Mouse (Mus musculus) mammary gland, adult 2 months (tissue): ENCODE data around the gene Gas2. TPM values are rescaled to one million over a fixed set of nuclear protein-coding genes. Genes with fewer than 3 reads are reported as not detected.

Experiments used
- polyA plus RNA-seq: library from polyadenylated mRNA; depleted of rRNA; stranded (reverse); fragments of >200 nt; gene quantifications from 2 replicates; pipeline ENCODE4 v1.2.3, GENCODE M21; 2012; ENCODE audit warnings: low replicate concordance; rRNA removed

Gene Gas2
- 1.4 and 1.8 TPM in 2 replicates for polyA plus RNA-seq

GRCm38 (mm10) chr7:51861250-51862096 is at the start of gene Gas2:
Gene Gas2, plus strand, starts transcription at chr7:51862015.

GRCm38 (mm10) chr7:51862097-51862492 is 280 bp downstream of the Gas2 start, which contains the start of gene Fancf:
Gene Fancf, minus strand, starts transcription at chr7:51862267.

GRCm38 (mm10) chr7:52005511-52006295 is 143.9 kb downstream of the Gas2 start, which contains the start of gene Svip:
Gene Svip, minus strand, starts transcription at chr7:52006018.

GRCm38 (mm10) chr7:52015628-52016027 is 153.8 kb downstream of the Gas2 start, which contains the start of gene 1700015G11Rik:
Gene 1700015G11Rik, minus strand, starts transcription at chr7:52015728.

Other genes starting within 250 kb of the Gas2 start
- gene Slc17a6, start 240.0 kb upstream of the Gas2 start, polyA plus RNA-seq = not detected in 2 replicates
- gene Fancf, start 252 bp downstream of the Gas2 start, polyA plus RNA-seq = 4.7 and 11.4 TPM in 2 replicates
- gene Svip, start 144.0 kb downstream of the Gas2 start, polyA plus RNA-seq = 0.90 and 5.0 TPM in 2 replicates
- gene 1700015G11Rik, start 153.7 kb downstream of the Gas2 start, polyA plus RNA-seq = not detected in 2 replicates